Mouse (Mus musculus): ENCODE data around the gene Hadhb. TPM values are rescaled to one million over a fixed set of nuclear protein-coding genes. Genes with fewer than 3 reads are reported as not detected.

Hadhb gene
- total and polyA plus RNA-seq, 3 experiments: 69.5 to 118 (median 78.3) TPM

- no peak for DNase-seq (ENCODE audit: extremely low read depth)
- Histone ChIP-seq H3K79me2 (replicated peaks; ENCODE audit: control insufficient read depth, extremely low read depth, insufficient read depth, poor library complexity, severe bottlenecking) (no peaks in the 10 kb centered on the region), H3K4me3 (replicated peaks in 1 of 3; ENCODE audit: low read depth in 2 of 3, low read length in 2 of 3, poor library complexity in 1 of 3) (no peak overlapping the region), H3K4me2 (ENCODE audit: insufficient read depth, low read depth, poor library complexity, severe bottlenecking) (no peak overlapping the region), H3K27ac (ENCODE audit: insufficient read depth, low read depth) (no peak overlapping the region), H3K4me1 (ENCODE audit: control insufficient read depth in 1 of 2, insufficient read depth in 2 of 2) (peaks cover 2 to 7% of the 10 kb centered on the region in 2 experiments; a peak in 1 of 4 replicates), H3K27me3 (replicated peaks) (peaks cover 4% of the 10 kb centered on the region), H3K36me3 (replicated peaks in 1 of 2; ENCODE audit: control insufficient read depth in 1 of 2, insufficient read depth in 1 of 2, low read length in 1 of 2) (no peaks in the 10 kb centered on the region), H3K9ac (ENCODE audit: insufficient read depth, low read depth) (no peak overlapping the region), H3K9me3 (replicated peaks; ENCODE audit: low read length) (no peaks in the 10 kb centered on the region)
- TF ChIP-seq MAZ (IDR thresholded peaks at IDR 0.05; ENCODE audit: low read depth, low read length): no peak
- no peak for TF ChIP-seq KAT2A (IDR thresholded peaks at IDR 0.05; ENCODE audit: insufficient replicate concordance, low read length)
- TF ChIP-seq PAX5 (IDR thresholded peaks at IDR 0.05; ENCODE audit: low read length): no peak
- TF ChIP-seq UBTF (IDR thresholded peaks at IDR 0.05; ENCODE audit: low read depth, low read length): no peak
- in situ Hi-C loops (cut with MboI; ENCODE audit: low pct_ligation_motif_present, low pct_unique_long_range_greater_than_20kb, low sequenced_read_pairs) (no loop called here), dilution Hi-C loops (cut with MboI; ENCODE audit: extremely low pct_ligation_motif_present, extremely low pct_unique_long_range_greater_than_20kb, low sequenced_read_pairs) (no loop called here)
Observed at GRCm38 (mm10) chr5:30108233-30108632, 46.8 kb upstream of the Hadhb start.

- no peak overlapping the region for H3K27ac ChIP-seq (ENCODE audit: insufficient read depth, low read depth)
- no peak overlapping the region for H3K9ac ChIP-seq (ENCODE audit: insufficient read depth, low read depth)
- TF ChIP-seq NELFE (IDR thresholded peaks at IDR 0.05; ENCODE audit: low read depth, low read length): no peak
- no peak for TF ChIP-seq ZMIZ1 (IDR thresholded peaks at IDR 0.05; ENCODE audit: low read depth, low read length)
- TF ChIP-seq UBTF (IDR thresholded peaks at IDR 0.05; ENCODE audit: low read depth, low read length): no peak
- TF ChIP-seq ETS1 (conservative IDR thresholded peaks at IDR 0.05; ENCODE audit: low read depth, low read length): no peak
- no peak for TF ChIP-seq SIN3A (IDR thresholded peaks at IDR 0.05; ENCODE audit: low read length)
- TF ChIP-seq ZNF384 (IDR thresholded peaks at IDR 0.05; ENCODE audit: low read depth, low read length): no peak
- no peak for TF ChIP-seq MAX (IDR thresholded peaks at IDR 0.05; ENCODE audit: low read length)
- no peak for TF ChIP-seq ELF1 (IDR thresholded peaks at IDR 0.05; ENCODE audit: low read depth, low read length)
- no peak for TF ChIP-seq POLR2AphosphoS2 (IDR thresholded peaks at IDR 0.05; ENCODE audit: low read depth, low read length)
- no peak for TF ChIP-seq MXI1 (IDR thresholded peaks at IDR 0.05; ENCODE audit: low read depth, low read length)
- TF ChIP-seq BHLHE40 (IDR thresholded peaks at IDR 0.05; ENCODE audit: low read depth, low read length): no peak
- no peak for TF ChIP-seq IRF4 (IDR thresholded peaks at IDR 0.05; ENCODE audit: low read depth, low read length)
- TF ChIP-seq JUN (IDR thresholded peaks at IDR 0.05; ENCODE audit: insufficient read depth, low read depth, low read length): no peak
- no peak overlapping the region for H3K4me3 ChIP-seq (replicated peaks in 1 of 3; ENCODE audit: low read depth in 2 of 3, low read length in 2 of 3, poor library complexity in 1 of 3)
- dilution Hi-C loops (cut with MboI; ENCODE audit: extremely low pct_ligation_motif_present, extremely low pct_unique_long_range_greater_than_20kb, low sequenced_read_pairs): no loop called here
- no peaks in the 10 kb centered on the region for H3K79me2 ChIP-seq (replicated peaks; ENCODE audit: control insufficient read depth, extremely low read depth, insufficient read depth, poor library complexity, severe bottlenecking)
- H3K27me3 ChIP-seq (replicated peaks): peaks cover 4% of the 10 kb centered on the region
- in situ Hi-C loops (cut with MboI; ENCODE audit: low pct_ligation_motif_present, low pct_unique_long_range_greater_than_20kb, low sequenced_read_pairs): no loop called here
- H3K4me1 ChIP-seq (ENCODE audit: control insufficient read depth in 1 of 2, insufficient read depth in 2 of 2): peaks cover 2 to 7% of the 10 kb centered on the region in 2 experiments; a peak in 1 of 4 replicates
- H3K36me3 ChIP-seq (replicated peaks in 1 of 2; ENCODE audit: control insufficient read depth in 1 of 2, insufficient read depth in 1 of 2, low read length in 1 of 2): peaks cover 0 to 4% of the 10 kb centered on the region in 2 experiments
- H3K9me3 ChIP-seq (replicated peaks; ENCODE audit: low read length): peaks cover 10% of the 10 kb centered on the region
- no peak for DNase-seq (ENCODE audit: extremely low read depth)
- H3K4me2 ChIP-seq (ENCODE audit: insufficient read depth, low read depth, poor library complexity, severe bottlenecking): no peak overlapping the region
Observed at GRCm38 (mm10) chr5:30109899-30110298, 45.1 kb upstream of the Hadhb start.
